Mouse (Mus musculus): Measurements from ENCODE around the gene H2afv. TPM values are rescaled to one million over a fixed set of nuclear protein-coding genes. Genes with fewer than 3 reads are reported as not detected.

H2afv gene
- total and polyA plus RNA-seq, 2 experiments, result 30.9 to 35.8 TPM

DNA sequence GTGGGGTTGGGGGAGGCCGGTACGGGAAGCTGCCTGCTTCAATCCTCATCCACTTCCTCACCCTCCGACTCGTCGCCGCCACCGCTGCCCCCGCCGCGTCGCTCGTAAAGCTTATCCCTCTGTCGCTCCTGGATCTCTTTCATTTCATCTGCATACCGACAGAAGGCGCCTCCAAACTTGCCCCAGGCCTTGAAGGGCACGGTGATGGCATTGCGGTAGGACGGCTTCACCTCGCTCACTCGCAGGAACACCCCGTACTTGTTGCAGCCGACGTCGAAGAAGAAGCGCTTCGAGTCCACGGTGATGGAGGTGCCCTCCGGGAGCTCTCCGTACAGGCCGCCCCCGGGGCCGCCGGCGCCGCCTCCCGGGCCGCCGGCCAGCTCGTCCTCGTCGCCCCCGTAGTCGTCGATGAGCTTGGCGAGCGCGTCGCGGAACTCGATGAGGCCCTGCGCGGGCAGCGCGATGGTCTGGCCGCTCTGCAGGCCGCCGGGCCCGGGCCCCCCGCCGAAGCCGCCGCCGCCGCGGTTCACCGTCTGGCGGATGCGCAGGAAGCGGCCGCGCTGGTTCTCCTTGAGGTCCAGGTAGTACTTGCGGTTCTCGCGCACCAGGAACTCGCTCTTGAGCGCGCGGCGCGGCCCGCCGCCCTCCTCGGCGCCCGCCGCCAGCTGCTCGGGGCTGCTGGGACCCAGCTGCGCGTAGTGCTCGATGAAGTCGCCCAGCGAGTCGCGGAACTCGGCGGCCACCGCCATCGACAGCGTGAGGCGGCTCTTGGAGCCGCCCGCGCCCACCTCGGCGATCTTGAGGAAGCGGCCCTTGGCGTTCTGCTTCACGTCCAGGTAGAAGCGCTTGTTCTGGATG, 30.9 kb upstream of the H2afv start:
- Histone ChIP-seq H3K9ac (ENCODE audit: low read depth, low read length) (peak overlapping the region; percentile 97), H3K79me2 (ENCODE audit: control insufficient read depth, insufficient read depth, low read length) (peaks cover 16% of the 10 kb centered on the region), H3K36me3 (ENCODE audit: control insufficient read depth, insufficient read depth, low read length) (peaks cover 10% of the 10 kb centered on the region), H3K4me3 (ENCODE audit: insufficient read depth, low read depth, low read length) (peak overlapping the region; percentile 62), H3K27me3 (ENCODE audit: control insufficient read depth, insufficient read depth, low read length) (no peaks in the 10 kb centered on the region), H3K27ac (replicated peaks; ENCODE audit: insufficient read depth, low read depth, low read length) (peak overlapping the region; percentile 93), H3K4me1 (ENCODE audit: control insufficient read depth, insufficient read depth, low read length) (peaks cover 25% of the 10 kb centered on the region; the same call in 1 of the 2 replicates)
- WGBS, result under 1% methylated on average over 109 of the region's 109 CpGs
- DNase-seq (ENCODE audit: extremely low read depth, low read depth, low spot score), result peak; percentile 37
- TF ChIP-seq POLR2A (IDR thresholded peaks at IDR 0.05; ENCODE audit: extremely low read depth, insufficient read depth, low read length) (no peak), CTCF (IDR thresholded peaks at IDR 0.05; ENCODE audit: low read depth, low read length) (no peak)

DNA sequence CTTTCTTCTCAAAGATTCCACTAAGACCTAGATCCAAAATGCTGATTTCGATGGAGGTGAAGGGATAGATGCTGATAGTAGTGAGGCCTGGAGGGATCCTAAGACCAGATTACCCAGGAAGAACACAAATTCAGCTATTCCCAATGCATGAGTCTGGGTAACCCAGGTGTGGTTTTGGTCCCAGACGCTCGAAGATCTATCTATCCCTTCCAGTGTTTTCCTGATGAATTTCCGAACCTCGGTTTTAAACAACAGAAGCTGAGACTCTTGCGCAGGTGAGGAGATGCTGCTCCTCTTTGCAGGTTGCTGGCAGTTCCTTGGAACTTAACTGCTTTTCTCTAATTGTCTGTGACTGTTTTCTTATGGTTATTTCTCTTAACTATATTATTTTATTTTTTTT, 30.1 kb upstream of the H2afv start:
- WGBS, result 27% methylated on average over 6 of the region's 6 CpGs
- Histone ChIP-seq H3K36me3 (ENCODE audit: control insufficient read depth, insufficient read depth, low read length) (peaks cover 13% of the 10 kb centered on the region), H3K4me1 (ENCODE audit: control insufficient read depth, insufficient read depth, low read length) (peaks cover 25% of the 10 kb centered on the region; the same call in 1 of the 2 replicates), H3K9ac (ENCODE audit: low read depth, low read length) (no peak overlapping the region; the same call in 1 of the 2 replicates), H3K79me2 (ENCODE audit: control insufficient read depth, insufficient read depth, low read length) (peaks cover 16% of the 10 kb centered on the region), H3K4me3 (ENCODE audit: insufficient read depth, low read depth, low read length) (peak overlapping the region; percentile 62), H3K27ac (replicated peaks; ENCODE audit: insufficient read depth, low read depth, low read length) (no peak overlapping the region), H3K27me3 (ENCODE audit: control insufficient read depth, insufficient read depth, low read length) (no peaks in the 10 kb centered on the region)
- DNase-seq (ENCODE audit: extremely low read depth, low read depth, low spot score), result no peak
- TF ChIP-seq POLR2A (IDR thresholded peaks at IDR 0.05; ENCODE audit: extremely low read depth, insufficient read depth, low read length), result no peak
- no peak for TF ChIP-seq CTCF (IDR thresholded peaks at IDR 0.05; ENCODE audit: low read depth, low read length)

DNA sequence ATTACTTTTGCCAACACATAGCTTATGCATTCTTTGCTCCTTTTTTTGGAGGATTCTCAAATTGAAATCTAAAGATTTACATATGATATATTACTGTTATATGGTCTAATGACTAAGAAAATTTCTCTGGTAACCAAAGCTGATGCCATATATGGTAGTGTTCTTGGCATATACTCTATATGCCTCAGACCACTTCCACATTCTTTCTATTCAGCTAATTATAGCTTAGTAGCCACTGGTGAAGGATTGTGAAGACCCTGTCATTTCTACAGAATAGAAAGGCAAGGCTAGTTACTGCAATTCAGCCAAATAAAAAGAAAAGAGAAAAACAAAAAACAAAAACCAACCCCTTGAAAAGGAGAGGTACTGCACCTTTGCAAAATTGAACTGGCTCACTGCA, 27.8 kb upstream of the H2afv start:
- no peak for DNase-seq (ENCODE audit: extremely low read depth, low read depth, low spot score)
- peaks cover 16% of the 10 kb centered on the region for H3K79me2 ChIP-seq (ENCODE audit: control insufficient read depth, insufficient read depth, low read length)
- no peaks in the 10 kb centered on the region for H3K27me3 ChIP-seq (ENCODE audit: control insufficient read depth, insufficient read depth, low read length)
- peaks cover 28% of the 10 kb centered on the region; the same call in 1 of the 2 replicates for H3K4me1 ChIP-seq (ENCODE audit: control insufficient read depth, insufficient read depth, low read length)
- peaks cover 15% of the 10 kb centered on the region for H3K36me3 ChIP-seq (ENCODE audit: control insufficient read depth, insufficient read depth, low read length)
- H3K27ac ChIP-seq (replicated peaks; ENCODE audit: insufficient read depth, low read depth, low read length), result no peak overlapping the region
- no peak overlapping the region for H3K4me3 ChIP-seq (ENCODE audit: insufficient read depth, low read depth, low read length)
- TF ChIP-seq CTCF (IDR thresholded peaks at IDR 0.05; ENCODE audit: low read depth, low read length) (no peak), POLR2A (IDR thresholded peaks at IDR 0.05; ENCODE audit: extremely low read depth, insufficient read depth, low read length) (no peak)
- no peak overlapping the region for H3K9ac ChIP-seq (ENCODE audit: low read depth, low read length)

DNA sequence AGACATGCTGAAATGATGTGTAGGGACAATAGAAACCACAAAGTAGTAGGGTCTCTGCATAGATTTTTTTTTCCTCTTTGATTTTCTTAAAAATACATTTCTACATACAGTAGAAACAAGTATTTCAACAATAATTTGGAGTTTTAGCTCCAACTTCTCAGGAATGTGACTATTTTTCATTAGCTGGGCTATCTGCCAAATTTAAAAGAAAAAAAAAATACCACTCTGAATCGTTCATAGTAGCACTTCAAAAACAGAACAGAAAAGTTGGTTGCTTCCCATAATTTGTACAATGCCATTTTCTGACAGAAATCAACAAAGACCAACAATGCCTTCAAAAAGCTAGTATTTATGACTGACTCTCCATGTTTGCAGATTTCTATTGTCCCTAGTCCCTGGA, 27.2 kb upstream of the H2afv start:
- no peak overlapping the region for H3K27ac ChIP-seq (replicated peaks; ENCODE audit: insufficient read depth, low read depth, low read length)
- no peak for TF ChIP-seq POLR2A (IDR thresholded peaks at IDR 0.05; ENCODE audit: extremely low read depth, insufficient read depth, low read length)
- no peak for TF ChIP-seq CTCF (IDR thresholded peaks at IDR 0.05; ENCODE audit: low read depth, low read length)
- no peaks in the 10 kb centered on the region for H3K27me3 ChIP-seq (ENCODE audit: control insufficient read depth, insufficient read depth, low read length)
- H3K4me1 ChIP-seq (ENCODE audit: control insufficient read depth, insufficient read depth, low read length), result peaks cover 28% of the 10 kb centered on the region; the same call in 1 of the 2 replicates
- no peak overlapping the region for H3K9ac ChIP-seq (ENCODE audit: low read depth, low read length)
- H3K36me3 ChIP-seq (ENCODE audit: control insufficient read depth, insufficient read depth, low read length), result peaks cover 15% of the 10 kb centered on the region
- peaks cover 16% of the 10 kb centered on the region for H3K79me2 ChIP-seq (ENCODE audit: control insufficient read depth, insufficient read depth, low read length)
- no peak for DNase-seq (ENCODE audit: extremely low read depth, low read depth, low spot score)
- no peak overlapping the region for H3K4me3 ChIP-seq (ENCODE audit: insufficient read depth, low read depth, low read length)
- 0% methylated on average over 1 of the region's 1 CpGs for WGBS

DNA sequence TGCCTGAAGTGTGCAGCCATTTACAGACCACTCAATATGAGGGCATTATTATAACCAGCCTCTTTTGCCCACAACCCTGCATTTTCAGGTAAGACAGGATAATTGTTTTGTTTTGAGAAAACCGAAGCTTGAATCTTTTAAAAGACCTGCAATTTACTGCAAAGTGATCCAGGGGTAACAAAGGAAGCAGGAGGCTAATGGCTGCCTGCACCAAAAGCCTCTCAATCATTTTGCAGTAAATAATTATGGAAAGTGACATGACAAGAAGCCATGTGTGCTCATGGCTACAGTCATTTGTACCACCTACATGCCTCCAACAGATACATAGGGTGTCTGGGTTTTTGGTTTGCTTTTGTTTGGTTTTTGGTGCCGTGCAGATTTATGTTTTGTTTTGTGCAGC, 26.8 kb upstream of the H2afv start:
- DNase-seq (ENCODE audit: extremely low read depth, low read depth, low spot score), result no peak
- peaks cover 15% of the 10 kb centered on the region for H3K36me3 ChIP-seq (ENCODE audit: control insufficient read depth, insufficient read depth, low read length)
- no peak overlapping the region for H3K4me3 ChIP-seq (ENCODE audit: insufficient read depth, low read depth, low read length)
- no peak overlapping the region for H3K27ac ChIP-seq (replicated peaks; ENCODE audit: insufficient read depth, low read depth, low read length)
- peaks cover 28% of the 10 kb centered on the region; the same call in 1 of the 2 replicates for H3K4me1 ChIP-seq (ENCODE audit: control insufficient read depth, insufficient read depth, low read length)
- no peaks in the 10 kb centered on the region for H3K27me3 ChIP-seq (ENCODE audit: control insufficient read depth, insufficient read depth, low read length)
- 75% methylated on average over 2 of the region's 2 CpGs for WGBS
- no peak overlapping the region for H3K9ac ChIP-seq (ENCODE audit: low read depth, low read length)
- peaks cover 16% of the 10 kb centered on the region for H3K79me2 ChIP-seq (ENCODE audit: control insufficient read depth, insufficient read depth, low read length)
- no peak for TF ChIP-seq POLR2A (IDR thresholded peaks at IDR 0.05; ENCODE audit: extremely low read depth, insufficient read depth, low read length)
- no peak for TF ChIP-seq CTCF (IDR thresholded peaks at IDR 0.05; ENCODE audit: low read depth, low read length)

DNA sequence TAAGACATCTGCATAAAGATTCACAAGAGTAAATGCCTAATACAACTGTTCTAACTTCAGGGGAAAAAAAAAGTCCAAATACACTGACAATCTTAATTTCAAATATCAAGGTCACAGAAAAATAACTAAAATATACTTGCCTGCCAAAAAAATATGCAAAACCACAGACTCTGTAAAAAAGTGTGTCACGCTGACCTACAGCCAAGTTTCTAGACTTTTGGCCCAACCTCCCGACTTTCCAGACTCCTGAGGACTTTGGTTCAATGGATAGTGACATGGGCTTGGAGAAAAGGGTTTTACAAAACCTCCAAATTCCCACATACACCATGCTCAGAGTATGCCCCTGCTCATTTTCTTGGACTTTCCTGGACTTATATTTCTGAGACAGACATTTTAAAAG, 24.3 kb upstream of the H2afv start:
- WGBS, result 9% methylated on average over 2 of the region's 2 CpGs
- TF ChIP-seq POLR2A (IDR thresholded peaks at IDR 0.05; ENCODE audit: extremely low read depth, insufficient read depth, low read length), result no peak
- TF ChIP-seq CTCF (IDR thresholded peaks at IDR 0.05; ENCODE audit: low read depth, low read length), result no peak
- Histone ChIP-seq H3K27ac (replicated peaks; ENCODE audit: insufficient read depth, low read depth, low read length) (no peak overlapping the region), H3K27me3 (ENCODE audit: control insufficient read depth, insufficient read depth, low read length) (no peaks in the 10 kb centered on the region), H3K4me3 (ENCODE audit: insufficient read depth, low read depth, low read length) (no peak overlapping the region), H3K36me3 (ENCODE audit: control insufficient read depth, insufficient read depth, low read length) (peaks cover 9% of the 10 kb centered on the region), H3K9ac (ENCODE audit: low read depth, low read length) (no peak overlapping the region), H3K79me2 (ENCODE audit: control insufficient read depth, insufficient read depth, low read length) (peaks cover 10% of the 10 kb centered on the region), H3K4me1 (ENCODE audit: control insufficient read depth, insufficient read depth, low read length) (peaks cover 22% of the 10 kb centered on the region; the same call in 1 of the 2 replicates)
- DNase-seq (ENCODE audit: extremely low read depth, low read depth, low spot score), result peak; percentile 45

Data from liver, adult 2 months (tissue).